Mouse (Mus musculus) heart, adult 2 months (tissue): ENCODE data around the gene Ccdc130.

Source experiments
- CTCF ChIP-seq: fragments of 200-600 bp; IDR thresholded peaks from 2 replicates; pipeline ENCODE4 v1.8.1; 2022; ENCODE audit warnings: antibody characterized with exemption, mild to moderate bottlenecking, moderate library complexity
- POLR2A ChIP-seq: fragments of 200-500 bp; IDR thresholded peaks from 2 replicates; pipeline ENCODE4 v1.6.1; 2011; ENCODE audit warnings: mild to moderate bottlenecking, low read depth, low read length, control low read depth; ENCODE audit not compliant: insufficient read depth

GRCm38 (mm10) chr8:84210167-84210791, 59.9 kb downstream of the Ccdc130 start:
- TF ChIP-seq POLR2A (peak; percentile 54), CTCF (peak; percentile 96)
